Mouse (Mus musculus) lung, postnatal 10 days (tissue): ENCODE results near the gene Yjefn3.
"Not testable (repeated sequence)": the region's sequence is repeated elsewhere in the genome, so short reads cannot be mapped to it uniquely, and the experiment has no call there.

Source experiments
- DNase-seq: peaks from one replicate; pipeline ENCODE4 v3.0.0; 2021

Gene Yjefn3

GRCm38 (mm10) chr8:69902163-69903062 lies at the start of gene Yjefn3, which contains the start of the genes Tssk6 and Ndufa13:
TSS of gene Yjefn3 (minus strand) at chr8:69902712.
TSS of gene Tssk6 (plus strand) at chr8:69902184.
TSS of gene Ndufa13 (minus strand) at chr8:69902558.
- DNase-seq = peak; percentile 30

GRCm38 (mm10) chr8:69950300-69950699 lies 47.8 kb upstream of the Yjefn3 start:
- DNase-seq = no peak

DNA sequence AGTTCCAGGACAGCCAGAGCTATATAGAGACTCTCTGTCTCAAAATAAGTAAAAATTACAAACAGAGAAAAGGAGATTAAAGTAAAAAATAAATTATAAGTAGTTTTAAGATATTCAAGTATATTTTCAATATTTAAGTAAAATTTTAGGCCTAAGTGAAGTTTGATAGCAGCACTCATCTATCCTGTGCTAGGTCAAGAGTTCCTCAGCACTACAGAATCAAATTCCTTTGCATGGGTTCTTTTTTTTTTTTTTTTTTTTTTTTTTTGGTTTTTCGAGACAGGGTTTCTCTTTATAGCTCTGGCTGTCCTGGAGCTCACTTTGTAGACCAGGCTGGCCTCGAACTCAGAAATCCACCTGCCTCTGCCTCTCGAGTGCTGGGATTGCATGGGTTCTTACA lies 40.0 kb upstream of the Yjefn3 start:
- DNase-seq = not testable (repeated sequence)

DNA sequence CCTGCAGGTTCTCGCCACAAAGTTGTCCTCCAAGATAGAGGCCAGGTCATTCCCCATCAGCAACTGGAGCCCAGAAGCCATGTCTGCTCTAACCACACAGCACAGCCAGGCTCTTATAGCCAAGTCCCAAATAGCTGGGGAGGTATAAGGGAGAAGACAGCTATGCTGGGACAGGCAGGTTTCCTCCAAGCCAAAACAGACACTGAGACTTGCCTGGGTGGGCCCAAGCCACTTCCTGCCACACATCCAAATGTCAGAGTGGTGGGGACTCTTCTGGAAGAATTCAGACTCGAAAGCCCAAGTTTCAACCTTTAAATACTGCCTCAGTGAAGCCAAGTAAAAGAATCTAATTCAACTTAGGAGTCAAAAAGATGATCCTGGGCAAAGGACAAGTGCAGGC lies 37.9 kb upstream of the Yjefn3 start:
- DNase-seq = no peak

DNA sequence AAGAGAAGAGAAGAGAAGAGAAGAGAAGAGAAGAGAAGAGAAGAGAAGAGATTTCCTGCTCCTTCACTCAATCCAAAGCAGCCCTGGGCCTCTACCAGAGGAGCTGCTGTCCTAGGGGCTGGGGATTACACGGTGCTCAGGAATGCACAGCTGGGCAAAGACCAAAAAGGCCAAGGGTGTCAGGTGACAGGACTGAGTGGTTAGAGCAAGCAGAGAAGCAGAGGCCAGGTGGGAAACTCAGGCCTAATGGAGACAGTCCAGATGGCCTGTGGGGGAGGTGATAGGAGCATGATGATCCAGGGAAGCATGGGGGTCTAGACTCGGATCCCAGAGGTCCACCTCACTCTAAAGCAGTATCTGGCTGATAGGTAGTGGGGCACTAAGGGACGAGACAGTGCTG lies 37.1 kb upstream of the Yjefn3 start:
- no peak for DNase-seq

DNA sequence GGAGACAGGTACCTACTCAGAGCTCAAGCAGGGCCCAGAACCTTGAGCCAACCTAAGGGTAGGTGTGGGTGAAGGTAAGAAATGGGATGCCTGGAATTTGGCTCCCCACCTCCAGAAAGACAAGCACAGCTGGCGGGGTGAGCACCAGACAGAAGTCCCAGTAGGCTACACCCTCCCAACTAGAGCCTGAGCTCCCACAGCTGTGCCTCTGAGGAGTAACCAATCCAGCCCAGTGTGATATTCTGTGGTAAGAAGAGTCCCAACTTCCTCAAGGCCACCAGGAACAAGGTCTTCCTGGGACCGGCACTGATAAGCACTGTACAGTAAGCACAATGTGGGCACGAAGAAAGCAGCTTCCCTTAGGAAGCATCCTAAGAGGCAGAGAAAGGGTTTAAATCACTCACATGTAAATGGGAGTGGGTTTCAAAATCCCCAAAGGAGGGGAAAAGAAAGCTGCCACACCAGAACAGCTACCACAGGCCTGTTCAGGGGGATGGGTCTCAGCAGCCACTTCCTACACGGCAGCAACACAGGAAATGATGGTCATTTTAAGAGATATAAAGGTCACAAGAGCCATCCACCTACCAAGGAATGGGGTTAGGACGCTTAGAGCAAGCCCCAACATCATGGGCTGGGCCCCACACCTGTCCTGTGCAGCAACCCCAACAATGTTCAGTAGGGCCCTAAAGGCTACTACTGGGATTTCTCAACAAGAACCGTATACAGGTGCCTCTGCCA lies 35.9 kb upstream of the Yjefn3 start:
- DNase-seq = no peak

DNA sequence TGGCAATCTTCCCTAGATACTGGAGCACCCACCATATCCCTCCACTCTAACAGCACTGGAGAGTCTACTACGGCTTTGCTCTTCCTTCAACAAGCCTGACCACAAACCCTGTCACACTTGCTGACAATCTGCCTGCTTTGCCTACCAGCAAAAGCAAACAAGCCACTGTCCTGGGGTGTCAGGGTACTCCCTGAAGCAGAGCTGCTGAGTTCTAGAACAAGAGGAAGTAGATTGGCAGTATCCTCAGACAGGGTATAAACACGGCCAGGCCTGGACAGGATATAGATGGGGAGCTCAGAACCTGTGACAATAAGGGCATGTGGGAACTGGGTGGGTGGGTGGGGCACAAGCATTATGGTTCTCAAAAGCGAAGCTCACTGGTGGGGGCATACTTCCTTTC lies 35.0 kb upstream of the Yjefn3 start:
- no peak for DNase-seq

DNA sequence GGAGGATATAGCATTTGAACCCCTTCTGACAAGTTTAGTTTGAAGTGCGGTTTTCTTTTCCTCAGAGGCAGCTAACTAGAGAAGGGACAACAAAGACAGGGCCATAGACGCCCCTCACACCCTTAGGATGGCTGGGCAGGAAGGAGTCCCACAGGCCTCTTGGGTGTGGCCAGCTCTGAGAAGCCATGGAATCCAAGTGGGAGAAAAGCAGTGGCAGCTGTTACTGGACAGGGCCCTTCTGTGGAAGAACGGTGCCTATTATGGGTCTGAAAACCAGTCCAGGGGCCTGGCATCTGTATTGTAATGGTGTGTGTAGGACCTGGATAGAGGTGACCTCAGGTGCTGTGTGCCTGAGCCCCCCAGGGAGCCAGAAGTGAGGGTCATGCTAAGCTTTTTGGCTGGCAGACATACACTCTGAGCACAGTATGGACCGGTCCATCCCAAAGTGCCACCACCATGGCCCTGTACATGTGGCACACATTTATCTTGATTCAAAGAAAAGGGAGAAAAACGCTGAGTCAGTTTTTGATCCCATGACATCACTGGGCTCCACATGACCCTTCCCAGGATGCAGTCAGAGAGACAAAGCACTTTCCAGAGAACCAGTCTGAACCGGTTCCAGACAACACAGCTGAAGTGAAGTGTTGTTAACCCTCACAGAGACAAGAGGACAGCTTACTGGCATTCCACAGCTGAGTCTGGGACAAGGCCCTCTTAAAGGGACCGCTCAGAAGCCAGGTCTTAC lies 33.7 kb upstream of the Yjefn3 start:
- peak; percentile 90 for DNase-seq

DNA sequence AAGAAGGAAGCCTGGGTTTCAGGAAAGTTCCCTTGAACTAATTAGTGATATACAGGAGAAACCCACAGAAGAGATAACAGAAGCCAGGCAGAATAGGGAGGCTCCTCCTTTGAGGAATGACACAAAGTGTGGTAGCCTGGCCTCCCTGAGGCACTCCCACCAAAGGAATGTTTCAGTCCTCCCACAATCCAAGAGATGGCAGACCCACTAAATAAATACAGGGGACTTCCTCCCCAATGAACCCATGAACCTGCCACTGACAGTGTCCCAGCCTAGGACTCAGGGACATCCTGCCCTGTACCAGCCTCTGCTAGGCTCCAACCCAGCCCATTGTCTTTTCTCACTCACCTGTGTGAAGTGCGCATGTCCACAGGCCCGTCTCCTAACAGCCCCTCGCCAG lies 32.9 kb upstream of the Yjefn3 start:
- DNase-seq = no peak

- no peak for DNase-seq
These were observed 32.1 kb upstream of the Yjefn3 start for GRCm38 (mm10) chr8:69934582-69934981.

DNA sequence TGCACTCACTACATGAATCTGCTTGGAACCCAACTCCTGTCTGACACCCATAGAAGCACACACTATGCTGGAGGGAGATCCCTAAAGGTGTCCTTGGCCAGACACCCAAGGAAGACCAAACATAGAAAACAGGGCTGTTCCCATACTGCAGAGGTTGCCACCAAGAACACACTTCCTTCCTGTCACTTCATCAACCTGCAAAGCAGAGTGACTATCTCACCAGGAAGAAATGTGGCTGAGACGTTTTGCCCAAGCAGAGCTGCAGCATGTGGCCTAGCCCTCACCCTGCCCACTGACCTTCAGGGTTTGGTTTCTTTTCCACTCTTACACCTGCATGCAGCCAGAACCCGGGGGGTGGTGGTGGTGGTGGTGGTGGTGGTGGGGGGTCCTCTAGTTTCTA lies 31.3 kb upstream of the Yjefn3 start:
- DNase-seq = no peak

GRCm38 (mm10) chr8:69926901-69927300 lies 24.4 kb upstream of the Yjefn3 start:
- DNase-seq = no peak

DNA sequence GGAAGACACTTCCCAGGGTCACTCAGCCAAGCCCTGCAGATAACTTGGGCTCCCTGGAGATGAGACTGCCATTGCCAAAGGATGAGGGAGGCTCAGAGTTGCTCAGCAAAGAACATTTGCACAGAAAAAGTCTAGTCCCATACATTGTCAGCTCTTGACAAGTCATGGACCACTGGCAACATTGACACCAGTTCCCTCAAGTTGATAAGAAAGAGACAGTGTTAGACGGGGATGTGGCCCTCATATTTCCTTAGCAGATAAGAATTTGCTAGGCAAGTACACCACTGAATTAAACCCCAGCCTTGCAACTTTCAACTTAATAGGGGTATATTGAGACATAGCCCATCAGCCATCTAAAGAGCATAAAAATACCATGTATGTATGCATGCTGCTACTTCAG lies 21.5 kb upstream of the Yjefn3 start:
- no peak for DNase-seq

- DNase-seq = no peak
These were observed 18.6 kb upstream of the Yjefn3 start for GRCm38 (mm10) chr8:69921141-69921540.

DNA sequence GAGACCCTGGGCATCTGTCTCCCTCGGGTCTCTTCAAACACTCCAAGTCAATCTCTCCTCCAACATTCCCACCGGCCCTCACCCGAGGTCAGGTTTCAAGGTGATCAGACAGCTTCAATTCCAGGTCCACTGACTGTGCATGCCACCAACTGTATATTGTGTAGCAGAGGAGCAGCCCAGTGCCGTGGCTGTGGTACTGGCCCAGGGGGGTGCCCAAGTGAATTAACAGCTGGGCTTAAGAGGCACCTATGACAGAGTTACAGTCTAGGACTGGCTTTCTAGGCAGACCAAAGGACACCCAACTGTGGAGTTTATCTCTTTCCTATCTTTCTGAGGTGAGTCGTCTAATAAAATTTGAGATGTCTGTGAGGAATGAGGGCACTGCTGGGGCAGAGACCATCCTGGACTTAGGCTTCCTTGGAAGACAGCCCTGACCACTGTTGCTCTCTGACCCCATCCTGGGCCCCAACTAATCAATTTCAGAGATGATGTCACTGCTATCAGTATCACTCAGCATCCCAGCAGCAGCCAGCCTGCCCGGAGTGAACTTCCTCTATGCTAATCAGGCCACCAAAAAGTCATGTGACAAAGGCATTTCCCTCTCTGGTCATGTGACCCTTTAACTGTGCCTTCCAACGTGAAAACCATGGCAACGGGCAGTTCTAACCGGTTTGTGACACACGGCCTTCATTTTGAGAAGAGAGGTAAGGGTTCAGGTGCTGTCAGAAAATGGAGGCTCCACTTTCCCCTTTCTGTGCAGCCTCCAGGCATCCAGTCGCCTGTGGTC lies 17.6 kb upstream of the Yjefn3 start:
- DNase-seq = peak; percentile 87

DNA sequence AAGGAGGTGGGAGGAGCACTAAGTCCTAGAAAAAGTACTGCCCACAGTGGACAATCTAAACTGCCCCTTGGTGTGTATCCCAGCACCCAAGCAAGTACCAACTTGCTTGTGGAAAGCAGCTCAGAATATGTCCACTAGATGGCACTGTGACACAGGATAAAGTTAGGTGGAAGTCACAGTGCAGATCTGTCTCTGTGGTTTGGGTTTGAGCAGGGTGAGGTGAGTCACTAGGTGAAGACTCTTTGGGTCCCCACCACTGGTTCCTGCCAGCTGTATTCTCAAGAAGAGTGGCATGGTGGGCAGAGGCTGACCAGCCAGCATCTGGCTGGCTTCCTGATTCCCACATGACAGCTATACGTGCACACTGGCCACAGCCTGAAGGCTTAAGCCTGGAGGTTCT lies 16.5 kb upstream of the Yjefn3 start:
- DNase-seq = peak; percentile 89

- DNase-seq = no peak
These were observed 16.0 kb upstream of the Yjefn3 start for GRCm38 (mm10) chr8:69918506-69918905.

GRCm38 (mm10) chr8:69915748-69916147 lies 13.2 kb upstream of the Yjefn3 start:
- peak; percentile 48 for DNase-seq

DNA sequence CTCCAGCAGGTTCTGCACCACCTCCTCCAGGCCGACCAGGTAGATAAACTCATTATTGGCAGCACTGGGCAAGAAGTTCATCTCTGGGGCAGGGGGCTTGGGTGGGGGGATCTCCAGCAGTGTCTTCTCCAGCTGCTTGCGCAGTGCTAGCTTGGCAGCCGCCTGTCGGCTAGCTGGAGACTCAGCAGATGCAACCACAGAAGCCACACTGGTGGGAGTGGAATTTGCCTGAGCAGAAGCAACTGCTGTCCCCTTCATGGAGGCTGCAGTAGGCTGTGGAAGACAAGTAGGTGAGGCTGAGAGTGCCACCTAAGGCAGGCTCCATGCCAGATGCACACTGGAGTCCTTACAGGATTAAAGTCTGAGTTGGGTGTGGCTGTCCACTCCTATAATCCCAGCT lies 12.0 kb upstream of the Yjefn3 start:
- DNase-seq = no peak

GRCm38 (mm10) chr8:69912478-69913074 lies 10.1 kb upstream of the Yjefn3 start:
- no peak for DNase-seq

- DNase-seq = no peak
These were observed 9.4 kb upstream of the Yjefn3 start for GRCm38 (mm10) chr8:69911917-69912316.

- no peak for DNase-seq
These were observed 4.6 kb upstream of the Yjefn3 start for GRCm38 (mm10) chr8:69907106-69907505.
